Mouse (Mus musculus): Measurements from ENCODE around the gene Manf. TPM values are rescaled to one million over a fixed set of nuclear protein-coding genes. Genes with fewer than 3 reads are reported as not detected.

The Manf gene
- total and polyA plus RNA-seq, 3 experiments, result 10.1 to 202 (median 178) TPM

DNA sequence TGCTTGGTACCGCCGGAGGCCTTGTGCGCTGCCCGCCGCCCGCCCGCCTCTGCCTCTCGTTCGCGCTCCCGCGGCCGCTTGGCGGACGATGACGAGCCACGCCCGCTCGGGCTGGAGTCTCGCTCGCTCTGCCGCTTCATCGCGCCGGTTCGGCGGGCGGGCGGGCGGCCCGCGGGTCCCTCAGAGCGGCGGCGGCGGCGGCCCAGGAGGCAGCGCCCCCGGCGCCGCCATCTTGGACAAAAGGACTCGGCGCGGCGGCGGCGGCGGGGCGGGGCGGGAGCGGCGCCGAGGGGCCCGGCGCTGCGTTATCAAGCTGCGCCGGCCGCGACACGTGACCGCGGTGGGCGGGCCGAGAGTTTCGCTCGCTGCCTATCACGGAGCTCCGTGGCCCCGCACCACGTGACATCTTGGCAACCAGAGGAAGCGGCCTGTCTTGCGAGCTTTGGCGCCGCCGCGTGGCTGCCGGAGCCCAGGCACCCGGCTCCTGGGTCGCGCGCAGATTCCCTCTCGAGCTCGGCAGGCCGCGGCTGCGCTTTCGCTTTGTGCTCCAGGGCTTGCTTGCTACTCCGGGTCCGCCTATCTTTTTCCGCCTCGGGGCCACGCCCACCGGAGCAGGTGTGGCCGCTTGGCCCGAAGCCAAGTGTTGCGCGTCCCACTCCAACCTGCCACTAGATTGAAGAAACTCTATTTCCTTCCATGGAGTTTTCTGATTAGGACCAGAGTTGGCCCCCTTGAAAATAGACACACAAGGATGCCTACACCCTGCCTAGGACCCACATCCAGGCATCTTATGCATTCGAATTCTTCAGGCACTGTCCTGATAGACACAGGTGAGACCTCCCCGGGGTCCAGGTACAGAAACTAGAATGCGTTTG, 4.7 kb downstream of the Manf start, which contains the start of gene Rbm15b:
Rbm15b (minus strand) TSS at position 601 of the 875 bp plus-strand sequence.
- peak; percentile 44; the same call in 1 of the 2 replicates for TF ChIP-seq POLR2A (IDR thresholded peaks at IDR 0.05; ENCODE audit: insufficient read depth, low read depth, low read length)
- peak; percentile 94 for TF ChIP-seq CTCF (IDR thresholded peaks at IDR 0.05)
- TF ChIP-seq EP300 (IDR thresholded peaks at IDR 0.05; ENCODE audit: insufficient read depth, low read depth, low read length), result no peak; the same call in 1 of the 2 replicates
- Histone ChIP-seq H3K36me3 (ENCODE audit: control insufficient read depth, insufficient read depth, low read length) (peaks cover 7% of the 10 kb centered on the region; the same call in 1 of the 2 replicates), H3K9ac (ENCODE audit: low read depth, low read length) (peak within 1 kb of the TSS; percentile 95), H3K79me2 (replicated peaks; ENCODE audit: control insufficient read depth, insufficient read depth, low read length) (0 out of 2 replicates have a peak, but pooled peaks cover 2% of the 10 kb centered on the region), H3K27me3 (ENCODE audit: control insufficient read depth, insufficient read depth, low read length) (no peaks in the 10 kb centered on the region), H3K4me1 (ENCODE audit: control insufficient read depth, insufficient read depth, low read length) (peaks cover 13% of the 10 kb centered on the region), H3K27ac (peak within 1 kb of the TSS; percentile 69), H3K4me3 (peak within 1 kb of the TSS; percentile 77)
- DNase-seq, result peak; percentile 97 to 99
- WGBS, result 2% methylated on average over 95 of the region's 101 CpGs
- intact Hi-C loops (cut with DNase I), result loop anchor here (1.0 to 5.0 kb wide), 2 partner anchors 65 to 200 kb away; partner anchors contain the start of gene Tex264

GRCm38 (mm10) chr9:106885901-106886731, 5.7 kb downstream of the Manf start:
- Histone ChIP-seq H3K36me3 (ENCODE audit: control insufficient read depth, insufficient read depth, low read length) (peaks cover 7% of the 10 kb centered on the region; the same call in 1 of the 2 replicates), H3K4me3 (peak overlapping the region; percentile 77), H3K9ac (ENCODE audit: low read depth, low read length) (peak overlapping the region; percentile 95), H3K27ac (peak overlapping the region; percentile 69), H3K27me3 (ENCODE audit: control insufficient read depth, insufficient read depth, low read length) (no peaks in the 10 kb centered on the region), H3K79me2 (replicated peaks; ENCODE audit: control insufficient read depth, insufficient read depth, low read length) (0 out of 2 replicates have a peak, but pooled peaks cover 2% of the 10 kb centered on the region), H3K4me1 (ENCODE audit: control insufficient read depth, insufficient read depth, low read length) (peaks cover 13% of the 10 kb centered on the region)
- intact Hi-C loops (cut with DNase I), result loop anchor here (5.0 kb wide), 1 partner anchor 199 kb away; the partner anchor contains the start of gene Tex264
- WGBS, result 2% methylated on average over 103 of the region's 107 CpGs
- peak; percentile 63 to 68 for DNase-seq
- TF ChIP-seq POLR2A (IDR thresholded peaks at IDR 0.05; ENCODE audit: insufficient read depth, low read depth, low read length) (no peak), CTCF (IDR thresholded peaks at IDR 0.05) (no peak), EP300 (IDR thresholded peaks at IDR 0.05; ENCODE audit: insufficient read depth, low read depth, low read length) (no peak)

- Histone ChIP-seq H3K4me3 (peak overlapping the region; percentile 77), H3K79me2 (replicated peaks; ENCODE audit: control insufficient read depth, insufficient read depth, low read length) (0 out of 2 replicates have a peak, but pooled peaks cover 2% of the 10 kb centered on the region), H3K36me3 (ENCODE audit: control insufficient read depth, insufficient read depth, low read length) (peaks cover 7% of the 10 kb centered on the region; the same call in 1 of the 2 replicates), H3K27me3 (ENCODE audit: control insufficient read depth, insufficient read depth, low read length) (no peaks in the 10 kb centered on the region), H3K4me1 (ENCODE audit: control insufficient read depth, insufficient read depth, low read length) (peaks cover 11% of the 10 kb centered on the region), H3K9ac (ENCODE audit: low read depth, low read length) (peak overlapping the region; percentile 95), H3K27ac (no peak overlapping the region)
- intact Hi-C loops (cut with DNase I), result loop anchor here (5.0 kb wide), 1 partner anchor 198 kb away; the partner anchor contains the start of gene Tex264
- 50% methylated on average over 44 of the region's 44 CpGs for WGBS
- TF ChIP-seq POLR2A (IDR thresholded peaks at IDR 0.05; ENCODE audit: insufficient read depth, low read depth, low read length), result no peak
- TF ChIP-seq CTCF (IDR thresholded peaks at IDR 0.05), result no peak
- TF ChIP-seq EP300 (IDR thresholded peaks at IDR 0.05; ENCODE audit: insufficient read depth, low read depth, low read length), result no peak
- no peak for DNase-seq
Observed at GRCm38 (mm10) chr9:106884996-106885900, 6.5 kb downstream of the Manf start.

GRCm38 (mm10) chr9:106884306-106884705, 7.5 kb downstream of the Manf start:
- Histone ChIP-seq H3K4me3 (no peak overlapping the region), H3K9ac (ENCODE audit: low read depth, low read length) (peak overlapping the region; percentile 28; the same call in 1 of the 2 replicates), H3K36me3 (ENCODE audit: control insufficient read depth, insufficient read depth, low read length) (peaks cover 3% of the 10 kb centered on the region; the same call in 1 of the 2 replicates), H3K27ac (no peak overlapping the region), H3K4me1 (ENCODE audit: control insufficient read depth, insufficient read depth, low read length) (peaks cover 11% of the 10 kb centered on the region), H3K79me2 (replicated peaks; ENCODE audit: control insufficient read depth, insufficient read depth, low read length) (0 out of 2 replicates have a peak, but pooled peaks cover 2% of the 10 kb centered on the region), H3K27me3 (ENCODE audit: control insufficient read depth, insufficient read depth, low read length) (no peaks in the 10 kb centered on the region)
- intact Hi-C loops (cut with DNase I), result no loop called here
- TF ChIP-seq CTCF (IDR thresholded peaks at IDR 0.05) (no peak), EP300 (IDR thresholded peaks at IDR 0.05; ENCODE audit: insufficient read depth, low read depth, low read length) (no peak), POLR2A (IDR thresholded peaks at IDR 0.05; ENCODE audit: insufficient read depth, low read depth, low read length) (no peak)
- DNase-seq, result no peak
- 53% methylated on average over 16 of the region's 16 CpGs for WGBS
